Mouse (Mus musculus) heart, adult 2 months (tissue): Measurements from ENCODE around the gene Stmnd1.
"Not testable (repeated sequence)": the region's sequence is repeated elsewhere in the genome, so short reads cannot be mapped to it uniquely, and the experiment has no call there.

Experiments
- CTCF ChIP-seq: fragments of 200-600 bp; IDR thresholded peaks from 2 replicates; pipeline ENCODE4 v1.8.1; 2022; ENCODE audit warnings: antibody characterized with exemption, mild to moderate bottlenecking, moderate library complexity
- EP300 ChIP-seq: fragments of 200-500 bp; IDR thresholded peaks from 2 replicates; pipeline ENCODE4 v1.6.1; 2011; ENCODE audit warnings: low read depth, low read length, control low read depth; ENCODE audit not compliant: insufficient read depth
- POLR2A ChIP-seq: fragments of 200-500 bp; IDR thresholded peaks from 2 replicates; pipeline ENCODE4 v1.6.1; 2011; ENCODE audit warnings: mild to moderate bottlenecking, low read depth, low read length, control low read depth; ENCODE audit not compliant: insufficient read depth

- TF ChIP-seq CTCF, EP300, POLR2A: not testable (repeated sequence)
Measured at GRCm38 (mm10) chr13:46228750-46229149, 44.8 kb upstream of the Stmnd1 start.
